Mouse (Mus musculus) ovary, adult 2 months (tissue): ENCODE results near the gene Olfr1291-ps1. TPM values are rescaled to one million over a fixed set of nuclear protein-coding genes. Genes with fewer than 3 reads are reported as not detected.

Experiments used
- polyA plus RNA-seq: library from polyadenylated mRNA; depleted of rRNA; stranded (reverse); fragments of >200 nt; gene quantifications from 2 replicates; pipeline ENCODE4 v1.2.3, GENCODE M21; 2012; rRNA removed

The Olfr1291-ps1 gene
- polyA plus RNA-seq, result not detected in 2 replicates

GRCm38 (mm10) chr2:111496880-111497279, at the start of gene Olfr1291-ps1:
TSS of gene Olfr1291-ps1 (plus strand) at chr2:111497180.

GRCm38 (mm10) chr2:111448842-111449241, 48.1 kb upstream of the Olfr1291-ps1 start, which contains the start of gene Olfr1287:
TSS of gene Olfr1287 (plus strand) at chr2:111449142.

GRCm38 (mm10) chr2:111473801-111474200, 23.2 kb upstream of the Olfr1291-ps1 start, which contains the start of gene Olfr1288:
TSS of gene Olfr1288 (plus strand) at chr2:111474101.

GRCm38 (mm10) chr2:111480519-111480918, 16.5 kb upstream of the Olfr1291-ps1 start, which contains the start of gene Olfr1289:
TSS of gene Olfr1289 (plus strand) at chr2:111480819.

GRCm38 (mm10) chr2:111493729-111494128, 3.3 kb upstream of the Olfr1291-ps1 start, which contains the start of gene Olfr1290:
TSS of gene Olfr1290 (minus strand) at chr2:111493829.

GRCm38 (mm10) chr2:111524903-111525302, 27.9 kb downstream of the Olfr1291-ps1 start, which contains the start of gene Olfr1293-ps:
TSS of gene Olfr1293-ps (plus strand) at chr2:111525203.

GRCm38 (mm10) chr2:111540191-111540590, 43.2 kb downstream of the Olfr1291-ps1 start, which contains the start of gene Olfr1294:
TSS of gene Olfr1294 (minus strand) at chr2:111540291.

Other genes with a start within 250 kb of the Olfr1291-ps1 start
- not detected in 2 replicates for gene Olfr1276, start 242.7 kb upstream of the Olfr1291-ps1 start, polyA plus RNA-seq
- not detected in 2 replicates for gene Olfr1277, start 223.1 kb upstream of the Olfr1291-ps1 start, polyA plus RNA-seq
- gene Olfr1278, start 207.0 kb upstream of the Olfr1291-ps1 start, polyA plus RNA-seq, result not detected in 2 replicates
- not detected in 2 replicates for gene Olfr1279, start 196.5 kb upstream of the Olfr1291-ps1 start, polyA plus RNA-seq
- gene Olfr1280, start 183.2 kb upstream of the Olfr1291-ps1 start, polyA plus RNA-seq, result not detected in 2 replicates
- gene Olfr1281, start 170.7 kb upstream of the Olfr1291-ps1 start, polyA plus RNA-seq, result not detected in 2 replicates
- gene Olfr1282, start 161.1 kb upstream of the Olfr1291-ps1 start, polyA plus RNA-seq, result not detected in 2 replicates
- not detected in 2 replicates for gene Olfr1283, start 130.4 kb upstream of the Olfr1291-ps1 start, polyA plus RNA-seq
- gene Olfr1284, start 121.7 kb upstream of the Olfr1291-ps1 start, polyA plus RNA-seq, result not detected in 2 replicates
- gene Olfr1286, start 74.1 kb upstream of the Olfr1291-ps1 start, polyA plus RNA-seq, result not detected in 2 replicates
- not detected in 2 replicates for gene Olfr1287, start 48.0 kb upstream of the Olfr1291-ps1 start, polyA plus RNA-seq
- gene Olfr1288, start 23.1 kb upstream of the Olfr1291-ps1 start, polyA plus RNA-seq, result not detected in 2 replicates
- gene Olfr1289, start 16.4 kb upstream of the Olfr1291-ps1 start, polyA plus RNA-seq, result not detected in 2 replicates
- not detected in 2 replicates for gene Olfr1290, start 3.4 kb upstream of the Olfr1291-ps1 start, polyA plus RNA-seq
- gene Olfr1293-ps, start 28.0 kb downstream of the Olfr1291-ps1 start, polyA plus RNA-seq, result not detected in 2 replicates
- gene Olfr1294, start 43.1 kb downstream of the Olfr1291-ps1 start, polyA plus RNA-seq, result not detected in 2 replicates
- not detected in 2 replicates for gene Olfr1295, start 72.5 kb downstream of the Olfr1291-ps1 start, polyA plus RNA-seq
- not detected in 2 replicates for gene Olfr1297, start 129.3 kb downstream of the Olfr1291-ps1 start, polyA plus RNA-seq
- not detected in 2 replicates for gene Olfr1298, start 152.0 kb downstream of the Olfr1291-ps1 start, polyA plus RNA-seq
- not detected in 2 replicates for gene Olfr1299, start 164.2 kb downstream of the Olfr1291-ps1 start, polyA plus RNA-seq